Mouse (Mus musculus) cerebellum, adult 18-20 months (tissue): ENCODE data around the gene Rab37.

ENCODE experiments used
- DNase-seq, 2 experiments: peaks; one replicate each; pipeline ENCODE4 v3.0.0; 2021

Rab37 gene

GRCm38 (mm10) chr11:115202756-115203155 is 111.5 kb downstream of the Rab37 start:
- peak in 1 of 2 experiments; percentile 78 for DNase-seq

GRCm38 (mm10) chr11:115208126-115208525 is 116.9 kb downstream of the Rab37 start:
- peak; percentile 65 to 67 for DNase-seq

GRCm38 (mm10) chr11:115208776-115209732 is 117.8 kb downstream of the Rab37 start:
- DNase-seq = peak; percentile 68 to 71

- DNase-seq = peak in 1 of 2 experiments; percentile 34
Observed at GRCm38 (mm10) chr11:115209958-115210357, 118.7 kb downstream of the Rab37 start.
